Mouse (Mus musculus) neural tube, embryonic 12.5 days (tissue): ENCODE measurements around the gene Aloxe3. TPM values are rescaled to one million over a fixed set of nuclear protein-coding genes. Genes with fewer than 3 reads are reported as not detected.

Source experiments
- polyA plus RNA-seq: library from polyadenylated mRNA; unstranded; fragments of >200 nt; fragmentation: Nextera tagmentation; extraction: Ambion mirVana; gene quantifications from 2 replicates; pipeline ENCODE4 v1.2.1, GENCODE M21; 2016

The Aloxe3 gene
- polyA plus RNA-seq, 1 experiment from 2014 or later: not detected

Other genes starting within 250 kb of the Aloxe3 start
- 0.05 TPM in 1 of 2 replicates, not detected in the other for gene Rnf222, start 237.3 kb upstream of the Aloxe3 start, polyA plus RNA-seq
- gene Rpl26, start 224.3 kb upstream of the Aloxe3 start, polyA plus RNA-seq: 732 and 743 TPM in 2 replicates
- not detected in 2 replicates for gene Odf4, start 198.8 kb upstream of the Aloxe3 start, polyA plus RNA-seq
- 8.9 and 10.5 TPM in 2 replicates for gene Arhgef15, start 168.4 kb upstream of the Aloxe3 start, polyA plus RNA-seq
- 1.9 and 2.5 TPM in 2 replicates for gene Slc25a35, start 157.8 kb upstream of the Aloxe3 start, polyA plus RNA-seq
- 37.4 and 42.2 TPM in 2 replicates for gene Rangrf, start 150.7 kb upstream of the Aloxe3 start, polyA plus RNA-seq
- gene Pfas, start 117.4 kb upstream of the Aloxe3 start, polyA plus RNA-seq: 26.3 and 30.9 TPM in 2 replicates
- 60.8 and 66.8 TPM in 2 replicates for gene Ctc1, start 110.0 kb upstream of the Aloxe3 start, polyA plus RNA-seq
- 95.5 and 98.4 TPM in 2 replicates for gene Aurkb, start 80.2 kb upstream of the Aloxe3 start, polyA plus RNA-seq
- gene Borcs6, start 66.2 kb upstream of the Aloxe3 start, polyA plus RNA-seq: 17.9 and 18.9 TPM in 2 replicates
- gene Tmem107, start 55.1 kb upstream of the Aloxe3 start, polyA plus RNA-seq: 36.1 and 39.8 TPM in 2 replicates
- gene Vamp2, start 37.4 kb upstream of the Aloxe3 start, polyA plus RNA-seq: 149 and 174 TPM in 2 replicates
- gene Per1, start 30.7 kb upstream of the Aloxe3 start, polyA plus RNA-seq: 7.4 and 9.0 TPM in 2 replicates
- 0.28 TPM in 2 replicates for gene Hes7, start 5.5 kb upstream of the Aloxe3 start, polyA plus RNA-seq
- gene 9130213A22Rik, start 3.3 kb upstream of the Aloxe3 start, polyA plus RNA-seq: not detected in 2 replicates
- 0.20 TPM in 1 of 2 replicates, not detected in the other for gene Alox12b, start 31.1 kb downstream of the Aloxe3 start, polyA plus RNA-seq
- gene Alox8, start 71.9 kb downstream of the Aloxe3 start, polyA plus RNA-seq: 0.09 TPM in 1 of 2 replicates, not detected in the other
- 0.10 and 0.17 TPM in 2 replicates for gene Gucy2e, start 111.1 kb downstream of the Aloxe3 start, polyA plus RNA-seq
- 32.1 and 32.6 TPM in 2 replicates for gene Cntrob, start 197.9 kb downstream of the Aloxe3 start, polyA plus RNA-seq
- gene Trappc1, start 198.1 kb downstream of the Aloxe3 start, polyA plus RNA-seq: 179 and 194 TPM in 2 replicates
- gene Kcnab3, start 200.4 kb downstream of the Aloxe3 start, polyA plus RNA-seq: 5.6 and 5.8 TPM in 2 replicates
- 51.3 and 58.6 TPM in 2 replicates for gene Rnf227, start 214.6 kb downstream of the Aloxe3 start, polyA plus RNA-seq
- 87.1 and 93.0 TPM in 2 replicates for gene Chd3, start 243.5 kb downstream of the Aloxe3 start, polyA plus RNA-seq